Mouse (Mus musculus): ENCODE data around the gene Reep1.

Gene Reep1

GRCm38 (mm10) chr6:71736101-71736500, 28.7 kb downstream of the Reep1 start:
- intact Hi-C loops (cut with DNase I), result no loop called here

- intact Hi-C loops (cut with DNase I), result no loop called here
Observed at GRCm38 (mm10) chr6:71737202-71737601, 29.8 kb downstream of the Reep1 start.

- intact Hi-C loops (cut with DNase I), result no loop called here
Observed at GRCm38 (mm10) chr6:71738611-71739010, 31.2 kb downstream of the Reep1 start.

GRCm38 (mm10) chr6:71740921-71741320, 33.6 kb downstream of the Reep1 start:
- intact Hi-C loops (cut with DNase I), result no loop called here

GRCm38 (mm10) chr6:71741998-71742636, 34.8 kb downstream of the Reep1 start:
- intact Hi-C loops (cut with DNase I), result no loop called here

- intact Hi-C loops (cut with DNase I), result no loop called here
Observed at GRCm38 (mm10) chr6:71744934-71745333, 37.6 kb downstream of the Reep1 start.

- intact Hi-C loops (cut with DNase I), result no loop called here
Observed at GRCm38 (mm10) chr6:71745482-71746234, 38.3 kb downstream of the Reep1 start.

GRCm38 (mm10) chr6:71746246-71746645, 38.9 kb downstream of the Reep1 start:
- intact Hi-C loops (cut with DNase I), result no loop called here

- intact Hi-C loops (cut with DNase I), result no loop called here
Observed at GRCm38 (mm10) chr6:71746846-71747245, 39.5 kb downstream of the Reep1 start.

GRCm38 (mm10) chr6:71751602-71752001, 44.2 kb downstream of the Reep1 start:
- intact Hi-C loops (cut with DNase I), result no loop called here

- intact Hi-C loops (cut with DNase I), result no loop called here
Observed at GRCm38 (mm10) chr6:71752791-71753464, 45.6 kb downstream of the Reep1 start.

- intact Hi-C loops (cut with DNase I), result no loop called here
Observed at GRCm38 (mm10) chr6:71757039-71757894, 49.9 kb downstream of the Reep1 start.

GRCm38 (mm10) chr6:71758780-71759179, 51.4 kb downstream of the Reep1 start:
- intact Hi-C loops (cut with DNase I), result no loop called here

GRCm38 (mm10) chr6:71760073-71760472, 52.7 kb downstream of the Reep1 start:
- intact Hi-C loops (cut with DNase I), result no loop called here

- intact Hi-C loops (cut with DNase I), result no loop called here
Observed at GRCm38 (mm10) chr6:71767761-71768160, 60.4 kb downstream of the Reep1 start.

GRCm38 (mm10) chr6:71769901-71770690, 62.7 kb downstream of the Reep1 start:
- intact Hi-C loops (cut with DNase I), result loop anchor here (5.0 kb wide), 1 partner anchor 63 kb away; the partner anchor contains the start of gene Reep1

- intact Hi-C loops (cut with DNase I), result loop anchor here (5.0 kb wide), 1 partner anchor 64 kb away; the partner anchor contains the start of gene Reep1
Observed at GRCm38 (mm10) chr6:71770856-71771255, 63.5 kb downstream of the Reep1 start.

- intact Hi-C loops (cut with DNase I), result loop anchor here (5.0 kb wide), 1 partner anchor 64 kb away; the partner anchor contains the start of gene Reep1
Observed at GRCm38 (mm10) chr6:71771282-71771681, 63.9 kb downstream of the Reep1 start.

- intact Hi-C loops (cut with DNase I), result loop anchor here (5.0 kb wide), 1 partner anchor 65 kb away; the partner anchor contains the start of gene Reep1
Observed at GRCm38 (mm10) chr6:71772156-71772555, 64.8 kb downstream of the Reep1 start.

GRCm38 (mm10) chr6:71772636-71773208, 65.4 kb downstream of the Reep1 start:
- intact Hi-C loops (cut with DNase I), result loop anchor here (5.0 kb wide), 1 partner anchor 65 kb away; the partner anchor contains the start of gene Reep1

Data from adrenal gland (tissue).